Mouse (Mus musculus) olfactory bulb, adult 2 months (tissue): Measurements from ENCODE around the gene Iqsec3. TPM values are rescaled to one million over a fixed set of nuclear protein-coding genes. Genes with fewer than 3 reads are reported as not detected.

Experiments used
- H3K27ac ChIP-seq: fragments of 200-500 bp; 2 replicates; pipeline ENCODE4 v1.5.1; 2012; ENCODE audit warnings: low read depth, low read length; ENCODE audit not compliant: insufficient read depth
- H3K4me1 ChIP-seq: fragments of 200-500 bp; 2 replicates; pipeline ENCODE4 v1.6.1; 2012; ENCODE audit warnings: low read length; ENCODE audit not compliant: control insufficient read depth, insufficient read depth
- H3K4me3 ChIP-seq: fragments of 200-500 bp; 2 replicates; pipeline ENCODE4 v1.5.1; 2012; ENCODE audit warnings: mild to moderate bottlenecking, low read depth, low read length, moderate library complexity; ENCODE audit not compliant: insufficient read depth
- CTCF ChIP-seq: fragments of 200-500 bp; IDR thresholded peaks from 2 replicates; pipeline ENCODE4 v1.5.1; 2012; ENCODE audit warnings: low read depth, mild to moderate bottlenecking, low read length, moderate library complexity; ENCODE audit not compliant: insufficient read depth
- POLR2A ChIP-seq: fragments of 200-500 bp; IDR thresholded peaks from 2 replicates; pipeline ENCODE4 v1.6.1; 2012; ENCODE audit warnings: mild to moderate bottlenecking, low read depth, low read length, moderate library complexity; ENCODE audit not compliant: insufficient read depth
- WGBS: fragments of 180-500 bp; shearing (Covaris S2); methylation state at CpG from one replicate; pipeline ENCODE4 v1.1.7; 2018; 5-methylcytosine and 5-hydroxymethylcytosine counted together
- polyA plus RNA-seq: library from polyadenylated mRNA; stranded (reverse); fragments of >200 nt; gene quantifications from 2 replicates; pipeline ENCODE4 v1.2.4, GENCODE M21; 2012; ENCODE audit warnings: low replicate concordance; ENCODE audit not compliant: missing spikeins, insufficient read depth, insufficient read length

The Iqsec3 gene
- polyA plus RNA-seq: not detected in 2 replicates

DNA sequence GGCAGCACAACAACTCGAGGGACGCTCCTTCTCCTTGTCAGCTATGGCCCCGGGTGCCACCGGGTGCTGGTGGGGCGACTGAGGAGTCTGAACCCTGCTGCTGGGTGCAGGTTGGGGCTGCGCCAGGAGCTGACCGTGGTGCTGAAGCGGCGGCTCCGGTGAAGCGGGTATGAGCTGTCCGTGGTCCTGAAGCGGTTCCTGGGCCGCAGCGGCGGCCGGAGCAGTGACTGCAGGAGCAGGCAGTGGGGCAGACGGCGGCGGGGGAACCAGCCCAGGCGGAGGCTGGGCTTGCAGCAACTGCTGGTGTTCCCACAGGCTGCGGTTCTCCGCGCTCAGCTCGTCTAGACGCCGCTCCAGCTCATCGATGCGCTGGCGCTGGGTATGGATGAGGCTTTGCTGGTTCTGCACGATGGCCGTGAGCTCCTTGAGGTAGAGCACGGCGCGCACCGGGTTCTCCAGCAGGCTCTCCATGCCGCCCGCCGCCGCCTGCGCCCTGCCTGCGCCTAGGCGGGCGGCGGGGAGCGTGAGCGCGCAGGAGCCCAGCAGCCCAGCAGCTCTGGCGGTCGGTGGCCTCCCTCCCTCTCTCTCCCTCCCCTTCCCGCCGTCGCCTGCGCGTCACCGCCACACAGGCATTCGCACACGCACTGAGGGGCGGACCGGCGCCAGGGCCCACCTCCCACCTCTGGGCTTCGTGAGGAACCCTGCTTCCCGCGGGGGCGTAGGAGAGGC is at the start of gene Iqsec3:
Iqsec3 (minus strand) TSS at position 586 of the 729 bp plus-strand sequence.
- H3K27ac ChIP-seq: peak within 1 kb of the TSS; percentile 91
- under 1% methylated on average over 65 of the region's 65 CpGs for WGBS

DNA sequence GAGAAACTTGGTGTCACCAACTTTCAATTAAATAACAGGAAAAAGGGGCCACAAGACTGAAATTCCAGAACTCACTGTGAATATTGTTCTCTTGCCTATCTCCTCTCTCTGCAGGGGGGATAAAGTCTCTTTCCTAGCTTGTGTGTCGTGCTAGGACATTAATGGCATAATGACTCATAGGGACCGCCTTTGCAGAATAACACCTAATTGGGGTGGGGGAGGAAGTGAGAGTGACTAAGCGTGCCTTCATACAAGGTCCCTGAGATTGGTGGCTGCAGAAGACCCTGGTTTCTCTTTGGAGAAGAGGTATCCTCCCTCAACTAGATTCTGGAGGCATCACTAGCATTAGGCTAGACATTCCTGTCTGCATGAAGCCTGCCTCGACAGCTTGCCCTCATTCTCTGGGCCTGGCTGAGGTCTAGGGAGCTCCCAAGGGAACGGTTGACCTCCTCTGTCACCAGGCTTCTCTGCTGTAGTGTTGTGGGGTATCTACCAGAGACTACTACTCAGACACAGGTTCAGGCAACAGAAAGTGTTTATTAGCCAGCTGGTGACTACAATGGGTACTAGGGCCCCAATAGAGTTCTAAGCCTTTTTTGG is 48.7 kb upstream of the Iqsec3 start:
- peak overlapping the region; percentile 65 for H3K27ac ChIP-seq
- H3K4me3 ChIP-seq: no peak overlapping the region
- H3K4me1 ChIP-seq: peaks cover 40% of the 10 kb centered on the region
- 50% methylated on average over 5 of the region's 5 CpGs for WGBS
- TF ChIP-seq CTCF (no peak), POLR2A (no peak)

More for the DNA sequence above, at the start of gene Iqsec3:
- Histone ChIP-seq H3K4me3 (peak within 1 kb of the TSS; percentile 90), H3K4me1 (peaks cover 14% of the 10 kb centered on the region)
- TF ChIP-seq CTCF (no peak), POLR2A (peak; percentile 97)

DNA sequence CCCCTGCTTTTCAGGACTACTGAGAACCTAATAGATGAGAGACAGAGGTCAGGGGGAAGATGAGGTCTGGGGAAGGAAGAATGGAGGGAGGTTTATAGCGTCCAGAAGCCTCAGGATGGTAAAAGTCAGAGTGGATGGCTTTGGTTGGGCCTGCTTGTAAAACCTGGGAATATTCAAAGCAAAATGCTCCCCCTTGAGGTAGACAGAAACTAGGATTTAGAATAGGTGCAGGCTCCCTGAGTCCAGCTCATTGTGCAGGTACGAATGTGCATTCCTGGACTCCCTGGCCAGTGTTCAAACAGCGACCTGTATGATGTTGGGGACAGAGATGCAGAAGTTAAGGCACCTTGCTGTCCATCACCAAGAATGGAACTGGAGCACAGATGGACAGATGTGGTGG is 47.6 kb upstream of the Iqsec3 start:
- TF ChIP-seq POLR2A: no peak
- TF ChIP-seq CTCF: no peak
- 82% methylated on average over 3 of the region's 3 CpGs for WGBS
- H3K4me1 ChIP-seq: peaks cover 40% of the 10 kb centered on the region
- H3K27ac ChIP-seq: peak overlapping the region; percentile 35; the same call in 1 of the 2 replicates
- H3K4me3 ChIP-seq: no peak overlapping the region

DNA sequence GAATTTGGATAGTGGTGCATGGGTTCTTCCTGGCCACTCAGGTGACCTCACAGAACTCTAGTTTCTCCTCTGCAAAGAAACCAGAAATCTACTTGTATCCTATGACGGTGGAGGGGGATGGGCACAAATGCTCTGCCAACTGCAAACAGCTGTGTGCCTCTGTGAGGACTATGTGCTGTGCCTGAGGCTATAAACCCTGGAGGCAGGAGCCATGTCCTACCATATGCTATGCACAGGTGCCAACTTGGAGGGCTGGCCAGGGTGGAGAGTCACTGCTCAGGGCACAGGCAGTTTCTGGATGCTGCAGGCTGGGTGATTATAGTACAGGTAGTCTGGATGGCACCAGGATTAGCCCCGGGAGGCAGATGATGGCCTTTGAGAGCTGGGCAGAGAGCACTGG is 46.4 kb upstream of the Iqsec3 start:
- peaks cover 38% of the 10 kb centered on the region for H3K4me1 ChIP-seq
- WGBS: 50% methylated on average over 2 of the region's 2 CpGs
- TF ChIP-seq CTCF (no peak), POLR2A (no peak)
- no peak overlapping the region for H3K27ac ChIP-seq
- H3K4me3 ChIP-seq: no peak overlapping the region

DNA sequence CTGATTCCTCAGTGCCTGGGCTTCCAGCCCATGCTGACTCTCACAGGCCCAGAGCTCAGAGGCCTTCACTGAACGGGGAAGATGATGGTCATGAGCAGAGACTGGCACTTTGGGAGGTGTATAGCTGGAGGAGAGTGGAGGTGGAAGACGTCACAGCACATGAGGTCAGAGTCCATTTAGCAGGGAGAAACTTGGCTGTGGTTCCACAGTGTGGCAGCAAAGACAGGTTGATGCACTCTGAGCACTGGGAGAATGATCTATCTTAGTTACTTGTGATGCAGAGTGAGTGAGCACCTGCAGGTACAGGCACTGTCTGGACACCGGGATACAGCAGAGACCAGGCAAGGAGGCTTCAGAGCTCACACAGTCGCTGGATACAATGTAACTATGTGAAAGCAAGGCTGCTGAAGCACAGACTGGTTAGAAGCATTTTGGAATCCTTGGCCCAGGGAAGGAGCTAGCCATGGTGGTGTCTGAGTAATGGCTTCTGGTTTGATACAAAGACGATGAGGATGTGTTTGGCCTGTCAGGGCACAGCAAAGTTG is 45.9 kb upstream of the Iqsec3 start:
- WGBS: 77% methylated on average over 5 of the region's 5 CpGs
- Histone ChIP-seq H3K4me1 (peaks cover 34% of the 10 kb centered on the region), H3K27ac (no peak overlapping the region), H3K4me3 (no peak overlapping the region)
- TF ChIP-seq POLR2A (no peak), CTCF (no peak)

DNA sequence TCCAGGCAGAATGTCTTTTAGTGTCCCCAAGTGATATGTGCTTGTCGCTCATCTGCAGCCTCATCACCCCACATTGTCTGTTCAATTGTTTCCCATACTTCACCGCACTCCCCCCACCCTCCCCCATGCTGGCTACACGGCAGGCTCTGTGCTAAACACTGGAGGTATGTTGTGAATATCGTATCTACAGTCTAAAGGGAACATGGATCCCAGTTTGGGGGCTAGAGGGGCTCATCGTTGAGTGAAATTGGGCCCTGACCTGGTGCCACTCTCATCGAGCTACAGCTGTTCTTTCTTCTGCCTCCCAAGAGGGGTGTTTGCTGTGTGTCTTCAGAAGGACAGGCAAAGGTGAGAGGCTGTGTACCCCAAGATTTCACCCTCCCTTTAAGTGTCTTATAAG is 44.2 kb upstream of the Iqsec3 start:
- WGBS: 88% methylated on average over 6 of the region's 6 CpGs
- no peak for TF ChIP-seq CTCF

DNA sequence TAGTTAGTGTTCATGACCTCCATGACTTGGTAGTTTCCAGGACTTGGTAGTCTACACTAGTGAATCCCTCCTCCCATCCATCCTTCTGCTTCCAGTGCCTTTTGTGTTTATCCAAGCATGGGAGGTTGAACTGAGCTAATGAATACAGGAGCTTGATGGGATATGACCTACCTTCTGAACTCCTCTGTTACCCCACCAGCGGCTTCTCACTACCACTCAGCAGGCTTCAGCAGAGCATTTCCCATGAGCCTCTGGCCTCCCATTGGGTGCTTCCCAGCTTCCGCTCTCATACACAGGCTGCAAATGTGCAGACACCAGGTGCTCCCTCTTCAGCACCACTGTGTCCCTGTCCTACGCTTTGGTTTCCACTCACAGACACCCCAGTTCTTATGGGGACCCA is 36.9 kb upstream of the Iqsec3 start:
- H3K4me1 ChIP-seq: peaks cover 6% of the 10 kb centered on the region
- H3K4me3 ChIP-seq: no peak overlapping the region
- TF ChIP-seq CTCF: no peak
- no peak for TF ChIP-seq POLR2A
- 77% methylated on average over 3 of the region's 3 CpGs for WGBS
- H3K27ac ChIP-seq: no peak overlapping the region

More for the DNA sequence above, 44.2 kb upstream of the Iqsec3 start:
- peaks cover 26% of the 10 kb centered on the region for H3K4me1 ChIP-seq
- H3K27ac ChIP-seq: no peak overlapping the region
- H3K4me3 ChIP-seq: no peak overlapping the region

DNA sequence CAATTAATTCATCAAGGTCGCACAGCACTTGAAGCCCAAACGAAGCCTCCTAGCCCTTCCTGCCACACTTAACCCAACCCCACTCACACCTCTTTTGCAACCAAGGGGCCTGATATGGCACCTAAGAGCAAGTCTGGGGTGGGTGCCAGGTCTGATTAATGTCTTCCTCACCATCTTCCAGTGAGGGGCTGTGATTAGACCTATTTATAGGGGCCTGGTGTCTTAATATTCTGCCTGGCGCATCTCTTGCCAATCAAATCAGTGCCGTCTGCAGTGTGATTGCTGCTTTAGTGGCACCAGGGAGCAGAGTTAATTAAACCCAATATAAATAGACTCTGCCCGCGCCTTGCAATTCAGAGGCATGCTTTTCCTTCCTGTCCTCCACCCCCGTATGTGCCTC is 36.4 kb upstream of the Iqsec3 start:
- Histone ChIP-seq H3K4me3 (no peak overlapping the region), H3K27ac (no peak overlapping the region), H3K4me1 (peaks cover 6% of the 10 kb centered on the region)
- WGBS: 37% methylated on average over 7 of the region's 7 CpGs
- no peak for TF ChIP-seq CTCF
- no peak for TF ChIP-seq POLR2A

DNA sequence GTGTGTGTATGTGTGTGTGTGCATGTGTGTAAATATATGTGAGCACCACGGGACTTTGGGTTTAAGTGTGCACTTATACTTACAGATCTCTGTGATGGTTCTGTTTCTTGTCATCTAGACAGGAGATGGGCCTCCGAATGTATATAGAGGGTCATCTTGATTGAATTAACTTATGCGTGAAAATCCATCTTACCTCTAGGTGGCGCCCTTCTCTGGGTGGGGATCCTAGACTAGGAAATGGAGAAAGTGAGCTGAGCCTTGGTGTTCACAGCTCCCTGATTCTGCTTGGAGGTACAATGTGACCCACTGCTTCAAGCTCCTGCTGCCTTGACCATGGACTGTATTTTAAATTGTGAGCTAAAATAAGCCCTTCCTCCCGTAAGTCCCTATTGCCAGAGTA is 34.8 kb upstream of the Iqsec3 start:
- H3K4me1 ChIP-seq: peaks cover 6% of the 10 kb centered on the region
- WGBS: 75% methylated on average over 5 of the region's 5 CpGs
- TF ChIP-seq CTCF (no peak), POLR2A (no peak)
- H3K4me3 ChIP-seq: no peak overlapping the region
- no peak overlapping the region for H3K27ac ChIP-seq

DNA sequence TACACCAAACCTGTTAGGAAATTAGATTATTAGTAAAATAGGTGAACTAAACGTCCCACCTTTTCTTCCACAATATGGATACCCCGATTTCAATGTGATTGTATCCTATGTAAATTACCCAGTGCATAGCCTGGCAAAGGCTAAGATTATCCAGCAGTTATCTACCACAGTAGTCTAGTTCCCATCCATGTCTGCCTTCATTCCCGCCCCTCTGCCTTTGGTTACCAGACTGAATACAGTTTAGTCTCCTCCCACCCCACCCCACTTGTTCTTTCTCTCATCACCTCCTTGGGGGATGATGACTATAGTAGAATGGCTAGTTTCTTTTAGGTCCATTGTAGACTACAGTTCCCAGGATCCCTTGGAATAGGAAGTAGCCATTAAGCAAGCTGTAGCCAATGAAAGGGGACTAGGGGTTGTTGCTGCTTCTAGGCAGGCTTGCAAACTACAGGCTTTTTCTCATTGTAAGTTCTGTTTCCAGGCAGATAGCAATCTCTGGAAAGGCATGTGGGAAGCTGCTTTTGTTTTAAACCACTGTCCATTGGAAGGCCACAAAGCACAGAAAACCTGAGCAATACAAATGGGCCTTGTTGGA is 27.7 kb upstream of the Iqsec3 start:
- 0 out of 2 replicates have a peak overlapping the region, but pooled peaks have one; percentile 41 for H3K27ac ChIP-seq
- H3K4me1 ChIP-seq: peaks cover 4% of the 10 kb centered on the region; the same call in 1 of the 2 replicates
- H3K4me3 ChIP-seq: no peak overlapping the region
- WGBS: 69% methylated on average over 3 of the region's 3 CpGs
- no peak for TF ChIP-seq POLR2A
- TF ChIP-seq CTCF: no peak
